Mouse (Mus musculus): ENCODE results near the gene Acsf2. TPM values are rescaled to one million over a fixed set of nuclear protein-coding genes. Genes with fewer than 3 reads are reported as not detected.

Gene Acsf2
- total and polyA plus RNA-seq, 3 experiments: 0.27 to 1.6 (median 1.6) TPM

- no peak for TF ChIP-seq GATA1 (IDR thresholded peaks at IDR 0.05; ENCODE audit: borderline replicate concordance, low read length)
- TF ChIP-seq POLR2AphosphoS5 (IDR thresholded peaks at IDR 0.05; ENCODE audit: insufficient replicate concordance, low read depth, low read length): no peak
- no peak for TF ChIP-seq GATA2 (IDR thresholded peaks at IDR 0.05; ENCODE audit: borderline replicate concordance, low read depth, low read length)
- TF ChIP-seq TAL1 (conservative IDR thresholded peaks at IDR 0.05; ENCODE audit: low read depth, low read length): no peak
- TF ChIP-seq CTCF (IDR thresholded peaks at IDR 0.05; ENCODE audit: low read depth, low read length): no peak
- Histone ChIP-seq H3K36me3 (replicated peaks) (no peaks in the 10 kb centered on the region), H3K9me3 (replicated peaks) (no peaks in the 10 kb centered on the region), H3K4me1 (ENCODE audit: insufficient read depth, low read depth, low read length) (peaks cover 6% of the 10 kb centered on the region; the same call in 1 of the 2 replicates), H3K4me3 (ENCODE audit: low read depth, low read length) (no peak overlapping the region), H3K27me3 (ENCODE audit: insufficient read depth, low read length) (peaks cover 27% of the 10 kb centered on the region)
- DNase-seq (ENCODE audit: low spot score) (no peak), ATAC-seq (ENCODE audit: extremely low read depth, insufficient number of reproducible peaks, low FRiP score, poor library complexity, severe bottlenecking) (no peak)
These were observed 785 bp upstream of the Acsf2 start for GRCm38 (mm10) chr11:94602356-94602955.

GRCm38 (mm10) chr11:94600447-94600846, 1.2 kb downstream of the Acsf2 start:
- DNase-seq (ENCODE audit: low spot score): no peak
- no peak overlapping the region for H3K4me3 ChIP-seq (ENCODE audit: low read depth, low read length)
- no peak for ATAC-seq (ENCODE audit: extremely low read depth, insufficient number of reproducible peaks, low FRiP score, poor library complexity, severe bottlenecking)
- peaks cover 27% of the 10 kb centered on the region for H3K27me3 ChIP-seq (ENCODE audit: insufficient read depth, low read length)
- no peaks in the 10 kb centered on the region for H3K36me3 ChIP-seq (replicated peaks)
- H3K4me1 ChIP-seq (ENCODE audit: insufficient read depth, low read depth, low read length): peaks cover 6% of the 10 kb centered on the region
- no peaks in the 10 kb centered on the region for H3K9me3 ChIP-seq (replicated peaks)
- TF ChIP-seq CTCF (IDR thresholded peaks at IDR 0.05; ENCODE audit: low read depth, low read length): no peak
- no peak for TF ChIP-seq TAL1 (conservative IDR thresholded peaks at IDR 0.05; ENCODE audit: low read depth, low read length)
- no peak for TF ChIP-seq GATA2 (IDR thresholded peaks at IDR 0.05; ENCODE audit: borderline replicate concordance, low read depth, low read length)
- TF ChIP-seq POLR2AphosphoS5 (IDR thresholded peaks at IDR 0.05; ENCODE audit: insufficient replicate concordance, low read depth, low read length): no peak
- TF ChIP-seq GATA1 (IDR thresholded peaks at IDR 0.05; ENCODE audit: borderline replicate concordance, low read length): no peak

GRCm38 (mm10) chr11:94598437-94599120, 3.1 kb downstream of the Acsf2 start:
- no peaks in the 10 kb centered on the region for H3K9me3 ChIP-seq (replicated peaks)
- H3K36me3 ChIP-seq (replicated peaks): no peaks in the 10 kb centered on the region
- peaks cover 6% of the 10 kb centered on the region for H3K4me1 ChIP-seq (ENCODE audit: insufficient read depth, low read depth, low read length)
- TF ChIP-seq GATA1 (IDR thresholded peaks at IDR 0.05; ENCODE audit: borderline replicate concordance, low read length) (no peak), CTCF (IDR thresholded peaks at IDR 0.05; ENCODE audit: low read depth, low read length) (no peak)
- H3K27me3 ChIP-seq (ENCODE audit: insufficient read depth, low read length): peaks cover 27% of the 10 kb centered on the region
- no peak for DNase-seq (ENCODE audit: low spot score)
- no peak for ATAC-seq (ENCODE audit: extremely low read depth, insufficient number of reproducible peaks, low FRiP score, poor library complexity, severe bottlenecking)
- no peak overlapping the region for H3K4me3 ChIP-seq (ENCODE audit: low read depth, low read length)

GRCm38 (mm10) chr11:94597319-94597718, 4.4 kb downstream of the Acsf2 start:
- TF ChIP-seq GATA1 (IDR thresholded peaks at IDR 0.05; ENCODE audit: borderline replicate concordance, low read length) (no peak), POLR2AphosphoS5 (IDR thresholded peaks at IDR 0.05; ENCODE audit: insufficient replicate concordance, low read depth, low read length) (no peak), CTCF (IDR thresholded peaks at IDR 0.05; ENCODE audit: low read depth, low read length) (no peak), TAL1 (conservative IDR thresholded peaks at IDR 0.05; ENCODE audit: low read depth, low read length) (no peak), GATA2 (IDR thresholded peaks at IDR 0.05; ENCODE audit: borderline replicate concordance, low read depth, low read length) (no peak)
- no peaks in the 10 kb centered on the region for H3K36me3 ChIP-seq (replicated peaks)
- ATAC-seq (ENCODE audit: extremely low read depth, insufficient number of reproducible peaks, low FRiP score, poor library complexity, severe bottlenecking): no peak
- H3K4me1 ChIP-seq (ENCODE audit: insufficient read depth, low read depth, low read length): peaks cover 6% of the 10 kb centered on the region
- no peak for DNase-seq (ENCODE audit: low spot score)
- H3K9me3 ChIP-seq (replicated peaks): no peaks in the 10 kb centered on the region
- peaks cover 21% of the 10 kb centered on the region for H3K27me3 ChIP-seq (ENCODE audit: insufficient read depth, low read length)
- no peak overlapping the region for H3K4me3 ChIP-seq (ENCODE audit: low read depth, low read length)

DNA sequence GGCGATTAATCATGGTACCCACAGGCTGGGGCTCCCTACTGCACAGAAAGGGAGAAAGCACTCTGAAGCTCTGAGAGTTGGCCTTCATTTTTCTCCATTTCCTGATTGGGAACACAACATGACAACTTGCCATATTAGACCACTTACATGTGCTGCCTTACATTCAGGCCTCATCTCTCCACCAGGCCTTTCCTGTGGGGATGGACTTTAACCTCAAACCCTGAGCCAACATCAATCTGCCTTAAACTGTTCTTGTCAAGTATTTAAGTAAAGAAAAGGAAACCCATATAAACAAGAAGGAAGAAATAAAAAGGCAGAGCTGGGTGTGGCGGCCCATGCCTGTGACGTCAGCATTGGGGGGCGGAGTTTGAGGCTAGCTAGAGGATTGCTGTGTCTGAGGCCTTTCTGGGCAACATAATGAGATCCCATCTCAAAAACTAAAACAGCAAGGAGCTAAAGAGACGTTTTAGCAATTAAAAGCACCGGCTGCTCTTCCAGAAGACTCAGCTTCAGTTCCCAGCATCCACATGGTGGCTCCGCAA, 5.3 kb downstream of the Acsf2 start:
- H3K9me3 ChIP-seq (replicated peaks): no peaks in the 10 kb centered on the region
- no peak for DNase-seq (ENCODE audit: low spot score)
- no peak for ATAC-seq (ENCODE audit: extremely low read depth, insufficient number of reproducible peaks, low FRiP score, poor library complexity, severe bottlenecking)
- no peak for TF ChIP-seq CTCF (IDR thresholded peaks at IDR 0.05; ENCODE audit: low read depth, low read length)
- TF ChIP-seq GATA2 (IDR thresholded peaks at IDR 0.05; ENCODE audit: borderline replicate concordance, low read depth, low read length): no peak
- TF ChIP-seq GATA1 (IDR thresholded peaks at IDR 0.05; ENCODE audit: borderline replicate concordance, low read length): no peak
- TF ChIP-seq TAL1 (conservative IDR thresholded peaks at IDR 0.05; ENCODE audit: low read depth, low read length): no peak
- TF ChIP-seq POLR2AphosphoS5 (IDR thresholded peaks at IDR 0.05; ENCODE audit: insufficient replicate concordance, low read depth, low read length): no peak
- peaks cover 12% of the 10 kb centered on the region for H3K27me3 ChIP-seq (ENCODE audit: insufficient read depth, low read length)
- H3K4me3 ChIP-seq (ENCODE audit: low read depth, low read length): no peak overlapping the region
- no peaks in the 10 kb centered on the region; the same call in 1 of the 2 replicates for H3K4me1 ChIP-seq (ENCODE audit: insufficient read depth, low read depth, low read length)
- H3K36me3 ChIP-seq (replicated peaks): no peaks in the 10 kb centered on the region

- no peak for DNase-seq (ENCODE audit: low spot score)
- no peaks in the 10 kb centered on the region for H3K9me3 ChIP-seq (replicated peaks)
- H3K27me3 ChIP-seq (ENCODE audit: insufficient read depth, low read length): peaks cover 2% of the 10 kb centered on the region; the same call in 1 of the 2 replicates
- H3K4me1 ChIP-seq (ENCODE audit: insufficient read depth, low read depth, low read length): no peaks in the 10 kb centered on the region
- no peak for ATAC-seq (ENCODE audit: extremely low read depth, insufficient number of reproducible peaks, low FRiP score, poor library complexity, severe bottlenecking)
- no peaks in the 10 kb centered on the region for H3K36me3 ChIP-seq (replicated peaks)
- TF ChIP-seq CTCF (IDR thresholded peaks at IDR 0.05; ENCODE audit: low read depth, low read length): no peak
- no peak for TF ChIP-seq GATA2 (IDR thresholded peaks at IDR 0.05; ENCODE audit: borderline replicate concordance, low read depth, low read length)
- TF ChIP-seq TAL1 (conservative IDR thresholded peaks at IDR 0.05; ENCODE audit: low read depth, low read length): no peak
- no peak for TF ChIP-seq GATA1 (IDR thresholded peaks at IDR 0.05; ENCODE audit: borderline replicate concordance, low read length)
- no peak for TF ChIP-seq POLR2AphosphoS5 (IDR thresholded peaks at IDR 0.05; ENCODE audit: insufficient replicate concordance, low read depth, low read length)
- H3K4me3 ChIP-seq (ENCODE audit: low read depth, low read length): no peak overlapping the region
These were observed 14.2 kb downstream of the Acsf2 start for GRCm38 (mm10) chr11:94587511-94587910.
